Comparison of ENCODE assay signal across 8 mouse cellular contexts in the genomic region with DNA sequence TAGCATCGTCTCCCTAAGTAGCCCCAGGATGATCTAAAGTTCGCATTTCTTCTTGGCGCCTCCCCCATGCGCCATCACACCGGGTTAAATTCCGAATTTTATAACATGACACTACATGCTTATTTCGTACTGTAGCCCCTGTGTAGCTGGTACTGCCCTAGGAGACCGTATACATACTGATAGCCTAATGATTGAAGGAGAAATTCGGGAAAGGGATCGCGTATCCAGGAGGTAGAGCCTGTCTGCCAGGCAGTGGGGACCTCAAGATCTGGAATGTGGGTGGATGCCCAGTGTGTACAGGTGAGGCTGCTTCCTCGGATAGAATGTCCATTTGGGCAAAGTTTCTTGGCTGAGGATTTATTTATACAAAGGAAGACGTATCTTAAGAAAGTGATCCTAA. TPM values are rescaled to one million over a fixed set of nuclear protein-coding genes. Genes with fewer than 3 reads are reported as not detected.
DNase-seq lines count a peak whose midpoint lies in the region; ATAC-seq and TF ChIP-seq lines count a peak whose summit lies in the region.

No protein-coding gene starts in this region.

- no peaks in the 10 kb centered on the region for H3K9me3 ChIP-seq in hindbrain, embryonic 15.5 days
- H3K9me3 ChIP-seq in midbrain, embryonic 13.5 days, result no peaks in the 10 kb centered on the region

- no peaks in the 10 kb centered on the region for H3K27me3 ChIP-seq in hindbrain, embryonic 15.5 days
- H3K27me3 ChIP-seq in midbrain, embryonic 13.5 days, result peaks cover 11% of the 10 kb centered on the region

- H3K27ac ChIP-seq in cortical plate, adult 2 months (ENCODE audit: insufficient read depth, low read length), result peak overlapping the region; percentile 4; the same call in 1 of the 2 replicates
- peak overlapping the region; percentile 57 for H3K27ac ChIP-seq in hindbrain, embryonic 15.5 days (replicated peaks)
- 0 out of 2 replicates have a peak overlapping the region, but pooled peaks have one; percentile 51 for H3K27ac ChIP-seq in midbrain, embryonic 13.5 days

- H3K9ac ChIP-seq in hindbrain, embryonic 15.5 days, result peak overlapping the region; percentile 42
- H3K9ac ChIP-seq in midbrain, embryonic 13.5 days (replicated peaks), result peak overlapping the region; percentile 65

- no peak for ATAC-seq in hindbrain, embryonic 15.5 days (ENCODE audit: low FRiP score, low read depth)
- ATAC-seq in midbrain, embryonic 13.5 days, result no peak

- TF ChIP-seq POLR2A in cortical plate, adult 2 months (IDR thresholded peaks at IDR 0.05; ENCODE audit: extremely low read depth, insufficient read depth, low read length), result no peak

- peak overlapping the region; percentile 63 for H3K4me2 ChIP-seq in hindbrain, embryonic 15.5 days
- H3K4me2 ChIP-seq in midbrain, embryonic 13.5 days (replicated peaks), result peak overlapping the region; percentile 76

- peak; percentile 17 for DNase-seq in kidney, adult 18-20 months
- no peak for DNase-seq in kidney, postnatal 10 days
- no peak for DNase-seq in frontal cortex, postnatal 14 days (ENCODE audit: low spot score in 2 of 2)
- DNase-seq in c-Kit-positive CD71-positive TER-119-positive erythroid progenitor cells, embryonic 14.5 days (ENCODE audit: low spot score), result no peak
- no peak for DNase-seq in natural killer cell, adult 2 months (ENCODE audit: low spot score in 2 of 2)

- peaks cover 2% of the 10 kb centered on the region; the same call in 1 of the 2 replicates for H3K4me1 ChIP-seq in cortical plate, adult 2 months (ENCODE audit: control insufficient read depth, insufficient read depth, low read length)
- H3K4me1 ChIP-seq in hindbrain, embryonic 15.5 days (replicated peaks), result peaks cover 31% of the 10 kb centered on the region
- H3K4me1 ChIP-seq in midbrain, embryonic 13.5 days (replicated peaks), result peaks cover 31% of the 10 kb centered on the region

- peak overlapping the region; percentile 97 for H3K4me3 ChIP-seq in cortical plate, adult 2 months (ENCODE audit: insufficient read depth, low read length)
- peak overlapping the region; percentile 89 for H3K4me3 ChIP-seq in hindbrain, embryonic 15.5 days
- H3K4me3 ChIP-seq in midbrain, embryonic 13.5 days (replicated peaks), result peak overlapping the region; percentile 91

- peaks cover 17% of the 10 kb centered on the region for H3K36me3 ChIP-seq in hindbrain, embryonic 15.5 days
- peaks cover 19% of the 10 kb centered on the region for H3K36me3 ChIP-seq in midbrain, embryonic 13.5 days

- no peak for TF ChIP-seq CTCF in cortical plate, adult 2 months (IDR thresholded peaks at IDR 0.05; ENCODE audit: extremely low read depth, insufficient read depth, low read length)

- 29% methylated on average over 13 of the region's 13 CpGs for WGBS in hindbrain, embryonic 15.5 days
- 33% methylated on average over 13 of the region's 13 CpGs for WGBS in midbrain, embryonic 13.5 days

RNA-seq across cellular contexts. Expression of gene Dynll1, which starts 0.8 kb away (rescaled TPM):
- 753 and 867 TPM in 2 replicates for polyA plus RNA-seq in cortical plate, adult 2 months (2012; rRNA removed)
- polyA plus RNA-seq in hindbrain, embryonic 15.5 days (2015; fragmentation: Nextera tagmentation; extraction: Ambion mirVana), result 1,255 and 1,318 TPM in 2 replicates
- polyA plus RNA-seq in midbrain, embryonic 13.5 days (2015; fragmentation: Nextera tagmentation; extraction: Ambion mirVana), result 1,401 and 1,414 TPM in 2 replicates

RNA-seq across cellular contexts. Expression of gene Coq5, which starts 22.1 kb away (rescaled TPM):
- polyA plus RNA-seq in cortical plate, adult 2 months (2012; rRNA removed), result 31.3 and 31.8 TPM in 2 replicates
- polyA plus RNA-seq in hindbrain, embryonic 15.5 days (2015; fragmentation: Nextera tagmentation; extraction: Ambion mirVana), result 57.3 and 59.3 TPM in 2 replicates
- 51.8 and 56.8 TPM in 2 replicates for polyA plus RNA-seq in midbrain, embryonic 13.5 days (2015; fragmentation: Nextera tagmentation; extraction: Ambion mirVana)

RNA-seq across cellular contexts. Expression of gene Srsf9, which starts 25.4 kb away (rescaled TPM):
- polyA plus RNA-seq in cortical plate, adult 2 months (2012; rRNA removed), result 53.5 and 61.0 TPM in 2 replicates
- 142 and 146 TPM in 2 replicates for polyA plus RNA-seq in hindbrain, embryonic 15.5 days (2015; fragmentation: Nextera tagmentation; extraction: Ambion mirVana)
- 193 and 203 TPM in 2 replicates for polyA plus RNA-seq in midbrain, embryonic 13.5 days (2015; fragmentation: Nextera tagmentation; extraction: Ambion mirVana)

RNA-seq across cellular contexts. Expression of gene Rnf10, which starts 28.9 kb away (rescaled TPM):
- polyA plus RNA-seq in cortical plate, adult 2 months (2012; rRNA removed), result 177 and 181 TPM in 2 replicates
- 187 and 218 TPM in 2 replicates for polyA plus RNA-seq in hindbrain, embryonic 15.5 days (2015; fragmentation: Nextera tagmentation; extraction: Ambion mirVana)
- polyA plus RNA-seq in midbrain, embryonic 13.5 days (2015; fragmentation: Nextera tagmentation; extraction: Ambion mirVana), result 146 and 160 TPM in 2 replicates

RNA-seq across cellular contexts. Expression of gene Gatc, which starts 39.4 kb away (rescaled TPM):
- 28.8 and 31.1 TPM in 2 replicates for polyA plus RNA-seq in cortical plate, adult 2 months (2012; rRNA removed)
- 32.3 and 45.2 TPM in 2 replicates for polyA plus RNA-seq in hindbrain, embryonic 15.5 days (2015; fragmentation: Nextera tagmentation; extraction: Ambion mirVana)
- 34.2 and 37.0 TPM in 2 replicates for polyA plus RNA-seq in midbrain, embryonic 13.5 days (2015; fragmentation: Nextera tagmentation; extraction: Ambion mirVana)

Comparison
In these comparisons a context has a peak if more than half of its experiments do, and no peak if none do; other contexts are left out.
1. H3K27ac ChIP-seq: peak in every context shown above with its lines; median percentile 57 in hindbrain, embryonic 15.5 days; 51 in midbrain, embryonic 13.5 days; 4 in cortical plate, adult 2 months.